ENCODE assay signal across 10 mouse cellular contexts in genomic region chr13:110690501-110691255, GRCm38 (mm10).
DNase-seq lines count a peak whose midpoint lies in the region; ATAC-seq and TF ChIP-seq lines count a peak whose summit lies in the region.
"Had no signal": no experiment of that assay in that cellular context is flagged by ENCODE, and none has a peak within 500 bp of the region (broad histone marks: within the 10 kb centered on the region; RNA-seq: fewer than 3 reads in every experiment).

No protein-coding gene starts in this region.

- WGBS in heart, embryonic 11.5 days (ENCODE audit: insufficient replicate concordance) = 40% methylated on average over 10 of the region's 10 CpGs
- WGBS in kidney, postnatal 0 days = 29% methylated on average over 10 of the region's 10 CpGs

- peak; percentile 34 to 48 for DNase-seq in heart, adult 18-20 months
- peak; percentile 78 for DNase-seq in NIH3T3 (ENCODE audit: low read depth)
- peak; percentile 94 to 95 for DNase-seq in cerebellum, postnatal 14 days
- peak; percentile 73 for DNase-seq in kidney, postnatal 0 days (ENCODE audit: low spot score)
- DNase-seq in yolk sac, embryonic 10.5 days (ENCODE audit: low spot score) = no peak
- no peak for DNase-seq in spleen, postnatal 14 days (ENCODE audit: low spot score in 2 of 2)

- H3K4me3 ChIP-seq in heart, embryonic 11.5 days (ENCODE audit: low read depth, low read length) = no peak overlapping the region
- H3K4me3 ChIP-seq in kidney, postnatal 0 days (replicated peaks; ENCODE audit: low read depth, low read length) = no peak overlapping the region
- H3K4me3 ChIP-seq: erythroblast, embryonic 14.5 days had no signal

- peaks cover 15% of the 10 kb centered on the region for H3K4me1 ChIP-seq in heart, embryonic 11.5 days (ENCODE audit: control insufficient read depth, insufficient read depth, low read length)
- H3K4me1 ChIP-seq in kidney, postnatal 0 days (replicated peaks; ENCODE audit: insufficient read depth, low read length) = no peaks in the 10 kb centered on the region

- no peak overlapping the region for H3K4me2 ChIP-seq in heart, embryonic 11.5 days
- H3K4me2 ChIP-seq in kidney, postnatal 0 days (ENCODE audit: low read length) = no peak overlapping the region

- H3K9ac ChIP-seq in heart, embryonic 11.5 days (ENCODE audit: low read depth, low read length) = no peak overlapping the region
- H3K9ac ChIP-seq in kidney, postnatal 0 days (ENCODE audit: low read depth, low read length) = no peak overlapping the region

- H3K9me3 ChIP-seq in heart, embryonic 11.5 days (replicated peaks; ENCODE audit: control insufficient read depth, low read length) = no peaks in the 10 kb centered on the region
- no peaks in the 10 kb centered on the region for H3K9me3 ChIP-seq in kidney, postnatal 0 days (replicated peaks; ENCODE audit: low read length)

- ATAC-seq in heart, embryonic 11.5 days (replicated peaks; ENCODE audit: insufficient number of reproducible peaks, low FRiP score, low TSS enrichment) = no peak
- no peak for ATAC-seq in kidney, postnatal 0 days (replicated peaks; ENCODE audit: low FRiP score, low read depth)
- ATAC-seq in erythroblast, adult 5-6 weeks (replicated peaks; ENCODE audit: low FRiP score, poor library complexity, severe bottlenecking) = no peak

- no peaks in the 10 kb centered on the region for H3K36me3 ChIP-seq in heart, embryonic 11.5 days (ENCODE audit: control insufficient read depth, insufficient read depth, low read length)
- no peaks in the 10 kb centered on the region for H3K36me3 ChIP-seq in kidney, postnatal 0 days (ENCODE audit: insufficient read depth, low read length)

- no peak for TF ChIP-seq CTCF in kidney, postnatal 0 days (IDR thresholded peaks at IDR 0.05; ENCODE audit: low read depth)

- H3K27me3 ChIP-seq in heart, embryonic 11.5 days (ENCODE audit: control insufficient read depth, insufficient read depth, low read length) = no peaks in the 10 kb centered on the region
- no peaks in the 10 kb centered on the region for H3K27me3 ChIP-seq in kidney, postnatal 0 days (ENCODE audit: insufficient read depth, low read length)

- no peak overlapping the region for H3K27ac ChIP-seq in heart, embryonic 11.5 days (ENCODE audit: low read depth, low read length)
- no peak overlapping the region for H3K27ac ChIP-seq in kidney, postnatal 0 days
- H3K27ac ChIP-seq: macrophage had no signal

Comparison
In these comparisons a context has a peak if more than half of its experiments do, and no peak if none do; other contexts are left out.
1. DNase-seq: peak in heart, adult 18-20 months (2 of 2), NIH3T3 (single experiment), cerebellum, postnatal 14 days (2 of 2) and kidney, postnatal 0 days (single experiment); none in yolk sac, embryonic 10.5 days (single experiment) and spleen, postnatal 14 days (0 of 2).